Mouse (Mus musculus) testis, adult 2 months (tissue): Measurements from ENCODE around the gene Traf4.
A peak's percentile ranks its signal among the peaks of the same experiment; 100 is the strongest.

ENCODE experiments used
- CTCF ChIP-seq: fragments of 200-500 bp; IDR thresholded peaks from 2 replicates; pipeline ENCODE4 v1.5.1; 2012; ENCODE audit warnings: low read depth, mild to moderate bottlenecking, inconsistent platforms, low read length, moderate library complexity; ENCODE audit not compliant: control insufficient read depth, insufficient read depth, insufficient replicate concordance
- POLR2A ChIP-seq: fragments of 200-500 bp; IDR thresholded peaks from 2 replicates; pipeline ENCODE4 v1.6.1; 2012; ENCODE audit warnings: low read depth, mild to moderate bottlenecking, inconsistent platforms, low read length, moderate library complexity; ENCODE audit not compliant: control insufficient read depth

DNA sequence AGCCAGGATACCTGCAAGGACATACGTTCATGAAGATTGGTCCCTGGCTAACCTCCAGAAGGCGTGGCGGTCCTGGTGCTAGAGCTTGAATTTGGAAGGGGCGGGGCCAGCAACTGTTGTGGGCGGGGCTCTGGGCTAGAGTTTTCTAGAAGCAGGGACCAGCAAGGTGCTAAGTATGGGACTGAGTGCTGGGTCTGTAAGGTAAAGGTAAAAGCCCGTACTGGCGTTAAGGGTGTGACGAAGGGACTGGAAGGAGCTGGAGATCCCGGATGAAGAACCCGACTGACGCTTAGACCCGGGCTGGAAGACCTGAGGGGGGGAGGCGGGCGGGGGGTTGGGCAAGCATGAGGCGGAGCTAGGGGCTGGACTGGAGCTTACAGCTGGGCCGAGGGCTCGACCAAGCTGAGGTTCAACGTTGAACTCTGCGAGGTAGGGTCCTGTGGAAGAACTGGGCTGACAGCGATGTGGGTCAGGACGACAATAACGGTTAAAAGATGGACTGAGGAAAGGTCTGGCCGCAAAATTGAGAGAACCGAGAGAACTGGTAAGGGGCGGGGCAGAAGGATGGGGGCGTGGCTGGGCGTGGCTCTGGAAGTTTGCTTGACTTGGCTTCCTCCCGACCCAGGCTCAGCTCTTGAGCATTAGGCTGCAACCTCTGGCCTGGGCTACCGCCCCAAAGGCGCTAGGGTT, 29.2 kb upstream of the Traf4 start:
- no peak for TF ChIP-seq CTCF
- peak; percentile 27 for TF ChIP-seq POLR2A
